Mouse (Mus musculus): ENCODE data around the gene Kdm4a.
A peak's percentile ranks its signal among the peaks of the same experiment; 100 is the strongest.

The Kdm4a gene

DNA sequence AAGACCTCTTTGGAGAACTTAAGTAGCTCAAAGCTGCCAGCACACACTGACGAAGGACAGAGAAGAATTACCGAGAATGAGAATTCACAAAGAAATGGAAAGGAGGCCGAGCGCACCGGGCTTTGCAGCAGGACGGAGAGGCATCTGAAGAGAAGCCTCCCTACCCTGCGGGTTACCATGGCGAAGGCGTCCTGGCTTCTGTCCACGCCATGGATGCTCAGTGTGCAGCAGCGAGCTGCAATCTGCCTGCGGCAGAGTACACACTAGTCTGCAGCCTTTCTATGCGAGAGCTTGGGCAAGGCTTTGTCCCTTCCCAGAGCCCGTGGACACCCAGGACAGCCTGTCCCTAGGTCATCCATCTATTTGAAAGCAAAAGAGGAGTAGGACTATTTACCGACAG, 23.3 kb downstream of the Kdm4a start:
- DNase-seq (ENCODE audit: low spot score in 2 of 2), result no peak

DNA sequence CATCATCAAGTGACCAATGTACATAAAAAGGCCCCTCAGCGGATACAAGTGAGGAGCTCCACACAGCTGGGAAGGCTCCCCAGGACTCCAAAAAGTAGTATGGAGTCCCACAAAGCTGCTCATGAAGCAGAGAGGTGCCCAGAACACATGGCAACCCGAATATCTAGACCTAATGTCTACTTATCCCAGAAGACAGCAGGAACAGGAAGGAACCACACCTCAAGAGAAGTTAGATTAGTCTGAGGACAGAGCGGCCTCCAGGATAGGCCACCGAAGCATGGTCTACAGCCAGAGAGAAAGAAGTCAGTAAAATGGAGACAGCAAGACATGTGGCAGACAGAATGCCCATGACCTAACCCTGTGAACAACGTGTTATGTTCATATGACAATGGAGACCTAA, 25.0 kb downstream of the Kdm4a start:
- no peak for DNase-seq (ENCODE audit: low spot score in 2 of 2)

DNA sequence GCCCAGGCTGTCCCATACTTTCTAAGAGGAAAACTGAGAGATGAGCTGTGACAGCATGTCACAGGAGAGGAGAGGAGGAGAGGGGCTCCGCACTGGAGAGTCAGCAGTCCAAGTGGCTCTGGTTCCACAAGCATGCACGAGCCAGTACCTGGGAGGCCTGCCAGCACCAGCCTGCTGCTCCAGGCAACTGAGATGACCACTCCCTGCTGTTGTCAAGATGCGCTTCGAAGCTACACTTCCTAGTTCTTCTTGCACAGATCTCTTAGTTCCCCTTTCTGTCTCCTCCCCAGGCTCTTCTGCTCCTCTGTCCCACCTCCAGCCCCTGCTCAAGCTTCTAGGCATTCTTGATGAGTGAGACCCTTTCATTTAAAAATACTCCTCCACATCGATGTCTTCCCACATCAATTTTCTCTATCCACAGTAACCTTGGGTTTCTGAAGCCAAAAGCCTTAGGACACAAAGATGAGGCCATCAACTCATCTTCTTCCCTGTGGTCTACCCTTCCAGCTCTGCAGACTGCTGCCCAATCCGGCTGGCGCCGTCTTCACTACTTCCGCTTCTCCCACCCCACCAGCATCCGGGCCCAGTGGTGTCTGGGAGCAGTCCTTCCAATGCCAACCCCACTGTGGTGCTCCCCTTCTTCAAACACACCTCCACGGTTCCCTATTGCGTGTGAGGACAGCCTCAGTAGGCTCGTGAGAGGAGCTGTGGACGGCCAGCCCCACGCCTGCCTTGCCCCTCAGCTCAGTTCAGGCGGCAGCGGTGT, 27.6 kb downstream of the Kdm4a start:
- DNase-seq (ENCODE audit: low spot score in 2 of 2), result no peak

DNA sequence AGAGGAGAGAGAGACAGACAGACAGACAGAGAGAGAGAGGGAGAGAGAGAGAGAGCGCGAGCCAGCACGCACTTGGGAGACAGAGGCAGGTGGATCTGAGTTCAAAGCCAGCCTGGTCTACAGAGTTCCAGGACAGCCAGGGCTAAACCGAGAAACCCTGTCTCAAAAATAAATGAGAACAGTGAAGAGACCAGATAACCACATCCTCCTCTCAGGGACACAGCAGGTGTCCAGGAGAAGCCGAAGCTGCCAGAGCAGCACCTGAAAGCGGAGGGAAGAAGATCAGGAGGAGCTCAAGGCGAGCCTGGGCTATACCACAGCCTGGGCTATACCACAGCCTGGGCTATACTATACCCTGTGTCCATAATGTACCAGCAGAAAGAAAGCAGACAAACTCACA, 29.0 kb downstream of the Kdm4a start:
- DNase-seq (ENCODE audit: low spot score in 2 of 2), result no peak

DNA sequence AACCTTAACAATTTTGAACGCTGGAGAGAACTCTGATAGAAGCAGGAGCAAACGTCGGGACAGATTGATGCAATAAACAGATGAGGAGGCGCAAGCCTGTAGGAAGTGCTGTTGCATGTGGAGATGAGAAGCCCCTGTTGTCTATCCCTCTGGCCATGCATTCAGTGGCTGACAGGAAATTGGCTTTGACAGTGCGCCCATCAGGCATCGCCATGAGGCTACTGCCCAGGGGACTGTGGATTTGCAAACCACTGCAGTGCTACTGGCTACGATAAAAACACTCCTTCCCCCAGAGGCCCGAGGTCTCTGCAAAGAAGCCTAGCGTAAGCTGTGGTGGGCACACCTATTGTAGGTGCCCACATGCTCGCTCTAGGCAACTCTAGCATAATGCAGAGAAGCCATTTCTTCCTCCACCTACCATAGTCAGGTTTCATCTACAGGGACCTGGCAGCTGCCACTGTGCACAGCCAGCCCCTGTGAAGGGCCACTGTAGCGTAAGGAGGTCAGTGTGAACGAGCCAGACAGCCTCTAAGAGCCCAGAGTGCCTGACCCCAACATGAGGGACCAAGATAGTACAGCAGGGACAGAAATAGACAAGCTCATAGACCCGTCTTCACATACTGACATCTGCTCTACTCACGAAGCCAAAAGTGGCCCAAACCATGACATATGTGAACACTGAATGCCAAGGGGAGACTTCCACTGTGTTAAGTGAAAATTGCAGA, 29.7 kb downstream of the Kdm4a start:
- no peak for DNase-seq (ENCODE audit: low spot score in 2 of 2)

DNA sequence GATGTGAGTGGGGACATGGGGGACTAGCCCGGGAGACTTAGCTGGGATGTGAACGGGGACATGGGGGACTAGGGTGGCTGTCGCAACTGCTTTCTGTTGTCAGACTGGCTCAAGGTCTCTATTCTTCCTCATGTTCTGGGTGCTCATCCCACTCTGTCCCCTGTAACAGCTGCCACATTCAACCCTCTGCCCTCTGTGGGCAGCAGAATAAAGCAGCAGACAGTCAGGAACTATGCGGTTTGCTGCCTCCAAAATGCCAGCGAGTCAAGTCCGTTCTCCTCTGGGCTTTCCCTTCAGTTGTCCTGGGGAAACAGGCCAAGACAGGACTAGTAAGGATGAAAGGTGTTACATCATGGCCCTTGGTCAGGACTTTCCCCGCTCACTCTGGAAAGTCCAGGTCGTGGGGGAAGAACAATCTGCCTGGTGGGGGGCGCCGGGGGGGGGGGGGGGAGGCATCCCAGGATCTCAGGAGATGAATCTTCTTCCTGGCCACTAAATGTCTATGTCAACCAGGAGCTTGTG, 30.7 kb downstream of the Kdm4a start:
- DNase-seq (ENCODE audit: low spot score in 2 of 2), result no peak

DNA sequence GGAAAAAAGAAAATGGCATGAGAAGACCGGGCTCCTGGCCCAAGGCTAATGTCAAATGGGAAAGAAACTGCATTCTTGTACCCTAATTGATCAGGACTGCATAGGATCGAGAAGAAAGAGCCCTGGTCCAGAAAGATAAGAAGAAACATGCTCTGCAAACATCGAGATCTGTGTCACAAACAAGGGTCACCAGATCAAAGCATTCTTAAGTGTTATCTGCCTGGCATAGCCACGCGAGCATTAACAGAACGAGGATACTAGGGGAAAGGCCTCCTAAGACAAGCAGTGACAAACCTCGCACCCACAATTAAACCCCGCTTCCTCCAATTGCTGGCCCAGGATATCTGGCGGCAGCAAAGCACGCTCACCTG, 31.5 kb downstream of the Kdm4a start:
- no peak for DNase-seq (ENCODE audit: low spot score in 2 of 2)

DNA sequence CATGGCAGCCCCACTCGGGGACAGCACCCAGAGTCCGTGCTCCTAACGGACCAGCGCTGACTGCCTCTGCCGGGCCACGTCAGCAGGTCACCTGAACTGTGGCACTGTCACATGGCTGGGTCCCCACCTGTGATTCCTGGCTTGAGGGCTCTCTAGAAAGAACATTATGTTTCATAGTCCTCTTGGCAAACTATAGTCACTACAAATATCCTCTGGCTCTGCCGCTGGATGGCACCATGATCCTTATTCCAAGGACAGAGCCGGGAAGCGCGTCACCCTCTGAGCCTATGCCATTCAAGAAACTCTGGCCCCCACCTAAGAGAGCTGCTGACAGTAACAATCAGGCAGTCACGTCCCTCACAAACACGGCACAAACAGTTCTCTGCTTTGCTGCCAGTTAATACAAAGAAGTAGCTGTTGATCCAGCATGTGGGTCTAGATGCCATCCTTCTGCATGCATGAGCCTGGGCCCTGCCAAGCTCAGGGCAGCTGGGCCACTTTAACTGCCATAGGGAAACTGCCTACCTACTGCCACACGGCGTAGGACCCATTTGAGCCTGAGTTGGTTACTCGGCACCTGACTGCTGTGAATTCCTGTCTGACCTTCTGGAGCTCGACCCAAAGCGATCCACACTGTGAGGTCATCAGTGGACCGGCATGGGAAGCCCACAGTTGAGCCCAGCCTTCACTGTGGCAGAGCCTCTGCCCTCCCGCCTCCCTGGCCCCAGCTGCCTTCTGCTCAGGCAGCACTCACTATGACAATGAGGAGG, 32.1 kb downstream of the Kdm4a start:
- no peak for DNase-seq (ENCODE audit: low spot score in 2 of 2)

DNA sequence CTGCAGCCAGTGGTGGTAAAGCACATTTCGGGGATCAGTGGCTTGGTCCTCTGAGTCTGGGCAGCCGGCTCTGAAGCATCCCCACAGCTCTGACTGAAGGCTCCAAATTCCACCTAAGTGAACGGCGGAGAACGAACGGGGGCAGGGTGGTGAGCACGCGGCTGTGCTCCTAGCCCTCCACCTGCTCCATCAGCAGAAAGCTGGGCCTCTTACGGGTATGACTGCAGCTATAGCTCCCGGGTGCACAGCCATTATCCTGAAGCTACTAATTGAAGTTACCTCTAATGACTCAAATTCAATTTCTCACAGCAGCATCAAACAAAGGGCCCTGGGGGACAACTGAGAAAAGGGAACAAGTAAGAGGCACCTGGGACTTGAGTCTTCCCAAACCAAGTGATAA, 32.8 kb downstream of the Kdm4a start:
- no peak for DNase-seq (ENCODE audit: low spot score in 2 of 2)

DNA sequence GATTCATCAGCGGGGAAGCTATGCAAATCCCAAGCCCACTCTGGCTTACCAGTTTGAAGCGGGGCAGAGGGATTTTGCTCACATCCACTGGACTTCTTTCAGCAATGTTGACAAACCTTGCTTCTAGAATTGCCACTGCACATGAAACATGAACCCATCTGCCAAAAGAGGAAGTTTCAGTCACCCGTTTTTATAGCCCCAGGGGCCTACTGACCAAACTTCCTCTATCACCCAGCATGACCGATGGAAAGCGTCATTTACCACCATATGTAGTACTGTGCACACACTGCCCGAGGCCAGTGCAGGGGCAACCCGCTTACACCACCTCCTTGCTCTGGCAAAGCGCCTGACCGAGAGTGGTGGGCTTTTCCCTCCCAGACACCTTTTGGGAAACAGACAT, 35.5 kb downstream of the Kdm4a start:
- DNase-seq (ENCODE audit: low spot score in 2 of 2), result no peak

DNA sequence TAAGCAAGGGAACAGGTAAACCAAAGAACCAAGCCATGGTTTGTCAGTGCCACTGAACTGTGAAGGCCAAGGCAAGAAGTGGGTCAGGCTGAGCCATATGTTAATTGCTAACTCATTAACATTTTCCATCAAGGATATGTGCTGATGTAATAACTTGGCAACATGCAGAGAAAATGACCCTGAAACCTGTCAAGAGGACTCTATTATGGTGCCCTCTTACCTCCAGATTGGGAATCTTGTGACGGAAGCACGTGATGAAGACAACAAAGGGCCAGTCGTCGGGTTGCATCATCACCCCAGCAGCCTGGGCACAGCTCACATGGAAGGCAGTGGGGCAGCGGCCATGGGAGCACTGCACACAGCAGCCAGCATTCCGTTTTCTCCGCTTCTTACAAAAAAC, 36.2 kb downstream of the Kdm4a start:
- no peak for DNase-seq (ENCODE audit: low spot score in 2 of 2)

DNA sequence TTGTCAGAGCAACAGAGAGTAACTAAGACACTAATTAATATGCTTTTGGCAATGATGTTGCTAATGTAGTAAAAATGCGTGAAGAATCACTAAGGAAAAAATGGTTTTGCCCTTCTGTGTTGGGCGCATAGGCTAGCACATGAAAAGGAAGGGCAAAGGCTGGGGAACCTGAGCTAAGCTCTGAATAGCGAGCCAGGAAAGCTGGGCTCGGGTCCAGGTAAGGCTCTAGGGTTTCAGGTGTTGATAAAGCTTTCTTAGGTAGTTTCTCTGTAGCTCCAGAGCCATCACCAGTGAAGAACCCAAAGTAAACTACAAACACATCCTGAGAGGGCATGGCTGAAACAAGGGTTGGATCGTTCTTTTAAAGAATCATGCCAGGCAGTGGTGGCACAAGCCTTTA, 38.3 kb downstream of the Kdm4a start:
- DNase-seq (ENCODE audit: low spot score in 2 of 2), result no peak

DNA sequence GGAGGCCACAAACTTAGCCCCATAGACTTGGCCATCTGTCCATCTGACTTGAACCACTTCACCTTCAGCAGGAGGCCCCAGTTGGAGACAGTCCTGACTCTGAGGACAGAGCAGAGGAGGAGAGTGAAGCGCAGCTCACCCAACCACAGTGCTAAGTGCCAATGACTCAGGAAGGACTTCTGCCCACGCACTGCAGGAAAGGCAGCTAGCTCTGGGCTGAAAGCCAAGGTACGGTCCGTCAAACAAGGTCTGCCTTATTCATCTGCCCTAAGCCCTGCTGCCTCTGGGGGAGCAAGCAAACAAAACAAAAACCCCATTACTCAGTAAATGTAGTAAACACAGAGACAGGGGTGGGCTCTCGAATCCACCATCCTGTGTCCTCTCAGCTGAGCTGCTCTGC, 41.0 kb downstream of the Kdm4a start:
- DNase-seq (ENCODE audit: low spot score in 2 of 2), result peak in 1 of 2 experiments; percentile 54

DNA sequence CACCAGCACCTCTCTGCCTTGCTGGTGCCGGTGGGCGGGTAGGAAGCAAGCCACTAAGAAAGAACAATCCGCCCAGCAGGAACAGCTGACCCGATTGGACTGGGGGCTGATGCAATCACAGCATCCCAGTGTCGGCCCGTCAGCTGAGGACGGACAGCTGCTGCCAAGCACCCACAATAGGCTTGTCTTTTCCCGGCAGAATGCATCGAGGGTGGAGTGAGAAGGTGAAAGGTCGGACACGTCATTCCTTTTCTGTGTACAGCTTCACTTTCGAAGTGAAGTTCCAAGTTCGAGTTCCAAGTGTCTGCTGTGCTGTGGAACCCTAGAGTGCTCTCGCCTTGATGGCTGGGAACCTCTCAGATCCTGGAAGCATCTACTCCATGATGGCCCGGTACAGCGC, 42.0 kb downstream of the Kdm4a start:
- DNase-seq (ENCODE audit: low spot score in 2 of 2), result no peak

DNA sequence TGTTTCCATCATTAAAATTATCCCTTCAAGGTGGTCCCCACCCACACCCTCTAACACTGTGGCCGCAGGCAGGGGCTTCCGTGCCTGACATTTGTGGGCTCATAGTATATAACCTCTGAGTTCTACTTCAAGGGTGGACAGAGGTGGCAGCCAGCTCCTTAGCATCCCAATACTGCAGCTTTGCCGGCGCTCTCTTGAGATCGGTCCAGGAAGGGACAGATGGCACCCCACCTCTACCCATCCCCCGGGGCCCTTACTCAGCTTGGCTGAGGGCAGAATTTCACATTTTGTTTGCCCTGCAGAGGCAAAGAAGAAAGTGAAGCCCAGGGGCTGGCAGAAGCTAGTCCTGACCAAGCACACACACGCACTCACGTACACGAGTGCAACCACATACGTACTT, 42.5 kb downstream of the Kdm4a start:
- DNase-seq (ENCODE audit: low spot score in 2 of 2), result no peak

DNA sequence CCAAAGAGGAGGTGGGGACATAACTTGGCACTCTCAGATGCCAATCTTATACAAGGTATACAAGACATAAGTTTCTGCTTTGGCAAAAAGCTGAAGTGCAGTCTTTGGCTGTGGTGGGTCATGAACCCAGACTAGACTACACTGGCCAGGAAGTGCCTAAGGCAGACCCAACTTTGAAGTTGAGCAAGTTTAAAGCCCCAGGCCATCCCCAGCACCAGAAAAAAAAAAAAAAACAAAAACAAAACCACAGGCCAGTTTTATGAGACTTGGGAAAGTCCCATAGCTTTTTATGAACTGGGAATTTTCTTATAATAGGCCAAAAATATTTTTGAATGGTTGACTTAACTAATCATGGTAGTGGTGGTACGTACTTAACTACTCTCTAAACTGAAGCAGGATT, 44.4 kb downstream of the Kdm4a start:
- no peak for DNase-seq (ENCODE audit: low spot score in 2 of 2)

DNA sequence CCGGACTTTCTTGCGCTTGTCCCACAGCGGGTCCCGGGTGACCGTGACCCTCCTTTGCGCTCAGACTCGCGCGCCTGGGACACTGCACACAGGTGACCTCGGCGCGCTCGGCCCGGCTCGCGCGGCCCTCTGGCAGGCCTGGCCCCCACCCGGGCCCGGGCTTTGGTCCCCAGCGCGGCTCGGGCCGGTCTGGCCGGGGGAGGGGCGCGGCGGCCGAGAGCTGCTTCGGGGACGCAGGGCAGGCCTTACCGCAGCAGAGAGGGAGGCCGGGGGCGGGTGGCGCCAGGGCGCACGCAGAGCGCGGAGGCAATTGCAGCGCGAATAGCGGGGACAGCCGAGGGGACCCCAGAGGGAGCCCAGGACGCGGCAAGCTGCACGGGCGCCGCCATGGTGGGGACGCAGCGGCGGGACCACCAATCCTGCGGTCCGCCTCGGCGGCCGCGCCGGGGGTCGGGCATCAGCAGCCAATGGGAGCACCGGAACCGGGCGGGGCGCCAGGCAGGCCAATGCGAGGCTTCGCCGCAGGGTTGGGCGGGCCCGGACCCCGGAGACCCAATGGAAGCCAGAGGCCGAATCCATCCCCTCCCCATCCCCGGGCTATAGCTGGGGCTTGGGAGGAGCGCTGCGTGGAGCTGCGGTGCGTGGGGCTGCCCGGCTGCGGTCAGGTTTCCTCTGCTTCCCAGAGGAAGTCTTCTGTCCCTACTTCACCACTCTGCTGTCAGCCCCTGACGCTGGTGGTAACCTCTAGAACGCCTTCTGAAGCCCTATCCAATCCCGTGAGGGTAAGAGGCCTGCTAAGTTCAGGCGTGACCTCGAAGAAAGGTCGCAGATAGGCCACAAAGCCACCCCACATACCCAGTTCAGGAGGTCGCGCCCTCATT, 45.1 kb downstream of the Kdm4a start, which contains the start of gene St3gal3:
Gene St3gal3, minus strand, starts transcription at position 430 of the 881 bp plus-strand sequence.
- DNase-seq (ENCODE audit: low spot score in 2 of 2), result peak; percentile 89 to 94

DNA sequence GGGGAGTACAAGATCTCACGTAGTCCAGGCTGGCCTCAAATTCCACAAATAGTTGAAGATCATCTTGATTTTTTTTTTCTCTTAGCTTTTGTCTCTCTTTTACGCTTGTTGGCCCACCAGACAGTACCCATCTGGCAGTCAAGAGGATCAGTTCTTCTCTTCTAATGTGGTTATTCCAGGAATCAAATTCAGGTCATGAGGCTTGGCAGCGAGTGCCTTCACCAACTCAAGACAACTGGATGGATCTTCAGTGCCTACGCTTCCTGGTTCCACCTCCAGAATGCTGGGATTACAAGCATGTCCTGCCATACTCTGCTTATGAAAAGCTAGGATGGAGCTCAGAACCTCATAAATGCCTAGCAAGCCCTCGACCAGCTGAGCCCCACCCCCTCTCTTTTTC, 48.5 kb downstream of the Kdm4a start:
- no peak for DNase-seq (ENCODE audit: low spot score in 2 of 2)

DNA sequence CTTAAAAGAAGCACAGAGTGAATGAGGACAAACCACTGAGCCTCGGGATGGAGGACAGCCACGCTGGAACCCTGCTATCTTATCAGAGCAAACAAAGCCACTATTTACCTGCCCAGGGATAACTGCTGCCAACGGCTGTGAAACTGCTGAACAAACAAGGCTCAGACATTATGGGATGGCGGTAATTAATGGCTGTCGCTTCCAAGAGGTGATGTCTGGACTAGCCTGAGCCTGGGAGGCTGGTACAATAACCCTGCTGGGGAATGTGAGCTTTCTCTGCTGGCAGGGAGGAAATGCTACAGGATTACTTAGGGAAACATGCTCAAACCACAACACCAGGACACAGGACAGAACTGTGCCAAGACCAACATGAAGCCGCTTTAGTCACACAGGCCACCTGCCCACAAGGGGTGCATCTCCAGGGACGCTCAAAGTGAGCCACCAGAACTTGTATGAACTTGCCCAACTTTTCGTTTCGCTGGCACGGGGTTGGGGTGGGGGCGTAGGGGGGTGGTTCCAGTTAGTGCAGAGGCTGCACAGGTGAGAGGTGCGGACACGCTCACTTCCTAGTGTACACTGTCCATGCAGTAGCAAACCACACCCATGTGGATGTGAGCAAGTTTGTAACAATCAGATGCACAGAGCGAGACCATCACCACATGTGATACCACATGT, 56.7 kb downstream of the Kdm4a start:
- peak; percentile 28 to 43 for DNase-seq (ENCODE audit: low spot score in 2 of 2)

DNA sequence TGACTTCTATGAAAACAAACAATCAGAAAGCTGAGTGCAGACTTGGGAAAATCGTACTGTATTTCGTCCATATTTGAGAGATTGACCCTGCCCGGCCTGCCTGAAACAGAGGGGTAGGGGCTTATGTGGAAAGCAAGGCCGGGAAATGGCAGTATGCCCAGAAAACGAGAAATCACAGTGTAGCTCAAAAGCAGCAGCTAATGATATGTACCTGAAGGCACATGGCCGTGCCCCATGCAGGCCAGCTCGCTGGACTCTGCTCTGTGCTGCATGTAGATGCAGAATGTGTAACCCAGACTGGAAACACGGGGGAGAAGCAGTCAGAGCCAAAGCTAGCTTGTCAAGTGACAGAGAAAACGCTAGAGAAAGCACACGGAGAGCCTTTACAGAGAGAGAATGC, 57.8 kb downstream of the Kdm4a start:
- no peak for DNase-seq (ENCODE audit: low spot score in 2 of 2)

DNA sequence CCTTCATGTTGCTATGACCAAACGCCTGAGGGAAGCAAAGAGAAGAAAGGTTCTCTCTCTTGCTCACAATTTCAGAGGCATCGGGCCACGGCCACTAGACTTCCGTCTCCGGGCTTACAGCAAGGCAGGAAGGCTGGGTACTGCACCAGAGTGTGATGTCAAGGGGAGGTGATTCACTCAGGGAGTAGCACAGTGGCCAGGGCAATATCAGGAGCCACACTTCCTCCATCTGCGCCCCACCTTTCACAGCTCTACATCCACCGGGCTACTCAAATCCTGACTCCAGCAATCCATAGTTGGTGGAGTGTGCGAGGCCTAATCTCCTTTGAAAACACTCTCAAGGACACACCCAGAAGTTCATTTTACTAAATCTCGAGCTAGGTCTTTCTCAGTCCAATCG, 62.3 kb downstream of the Kdm4a start:
- DNase-seq (ENCODE audit: low spot score in 2 of 2), result no peak
